Mouse (Mus musculus): ENCODE measurements around the gene Dexi.

DNA sequence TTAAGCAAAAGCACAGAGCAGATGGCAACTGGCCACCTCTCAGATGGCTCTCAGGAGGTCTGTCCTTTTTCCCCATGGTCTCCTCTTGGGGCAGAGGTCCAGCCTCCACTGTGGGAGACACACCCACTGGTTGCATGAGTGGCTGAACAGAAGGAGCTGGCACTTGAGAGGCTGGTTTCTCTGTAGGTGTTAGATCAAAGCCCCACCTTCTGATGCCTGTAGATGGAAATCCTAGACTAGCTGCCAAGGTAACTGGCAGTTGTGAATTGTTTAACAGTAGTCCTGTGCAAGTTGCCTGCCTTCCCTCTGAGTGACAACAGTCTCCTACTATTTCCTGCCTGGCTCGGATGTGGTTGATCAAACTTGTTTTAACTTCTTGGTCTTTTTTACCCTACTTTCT, 42.3 kb upstream of the Dexi start:
- TF ChIP-seq CTCF (conservative IDR thresholded peaks at IDR 0.05; ENCODE audit: insufficient read depth, insufficient read length, low read depth, low read length) (no peak), POLR2A (IDR thresholded peaks at IDR 0.05; ENCODE audit: low read depth, low read length) (no peak)

Measured in kidney, adult 2 months (tissue).